Mouse (Mus musculus) MEL (cell line): ENCODE data around the gene Fbxw4. TPM values are rescaled to one million over a fixed set of nuclear protein-coding genes. Genes with fewer than 3 reads are reported as not detected.
"Not testable (repeated sequence)": the region's sequence is repeated elsewhere in the genome, so short reads cannot be mapped to it uniquely, and the experiment has no call there.

Experiments used
- DNase-seq: peaks from one replicate; pipeline ENCODE4 v3.0.0; 2011; ENCODE audit warnings: low read depth, low spot score
- H3K27ac ChIP-seq: 2 replicates; pipeline ENCODE4 v1.5.1; 2012; ENCODE audit warnings: low read depth, mild to moderate bottlenecking, control low read depth, low read length, moderate library complexity; ENCODE audit not compliant: control insufficient read depth
- H3K27me3 ChIP-seq, 2 experiments: fragments of 150-350 bp in 1 of 2; sonication (generic) in 1 of 2; 2 replicates each; pipeline ENCODE4 v1.6.1; 2012; ENCODE audit warnings: low read length in 2 of 2, mild to moderate bottlenecking in 2 of 2, improper control_type of control experiment in 1 of 2, moderate library complexity in 1 of 2; ENCODE audit not compliant: insufficient read depth in 2 of 2, control insufficient read depth in 1 of 2
- H3K36me3 ChIP-seq, 2 experiments: 2 replicates each; pipeline ENCODE4 v1.6.1; 2012 to 2014; ENCODE audit warnings: low read length in 2 of 2, improper control_type of control experiment in 1 of 2, inconsistent platforms in 1 of 2, mild to moderate bottlenecking in 1 of 2; ENCODE audit not compliant: insufficient read depth in 2 of 2, control insufficient read depth in 1 of 2
- H3K4me1 ChIP-seq, 2 experiments: fragments of 150-350 bp in 1 of 2; sonication (generic) in 1 of 2; 2 replicates each; pipeline ENCODE4 v1.6.1; 2012; ENCODE audit warnings: low read length in 2 of 2, improper control_type of control experiment in 1 of 2, mild to moderate bottlenecking in 1 of 2; ENCODE audit not compliant: insufficient read depth in 2 of 2, control insufficient read depth in 1 of 2
- H3K4me3 ChIP-seq, 2 experiments: fragments of 150-350 bp in 1 of 2; sonication (generic) in 1 of 2; 2 replicates each; pipeline ENCODE4 v1.5.1; 2012; ENCODE audit warnings: low read depth in 2 of 2, low read length in 2 of 2, mild to moderate bottlenecking in 2 of 2, moderate library complexity in 2 of 2, control low read depth in 1 of 2, improper control_type of control experiment in 1 of 2; ENCODE audit not compliant: control insufficient read depth in 1 of 2, insufficient read depth in 1 of 2
- H3K79me2 ChIP-seq: 2 replicates; pipeline ENCODE4 v1.6.1; 2012; ENCODE audit warnings: mild to moderate bottlenecking, low read length, moderate library complexity; ENCODE audit not compliant: control insufficient read depth, poor library complexity, insufficient read depth
- H3K9ac ChIP-seq: 2 replicates; pipeline ENCODE4 v1.6.1; 2012; ENCODE audit warnings: low read depth, mild to moderate bottlenecking, control low read depth, low read length, moderate library complexity; ENCODE audit not compliant: control insufficient read depth, poor library complexity, severe bottlenecking
- H3K9me3 ChIP-seq: fragments of 150-350 bp; sonication (generic); replicated peaks from 2 replicates; pipeline ENCODE4 v1.6.1; 2012; ENCODE audit warnings: mild to moderate bottlenecking, low read length, improper control_type of control experiment, moderate library complexity; ENCODE audit not compliant: insufficient read depth
- BHLHE40 ChIP-seq: IDR thresholded peaks from 2 replicates; pipeline ENCODE4 v1.6.1; 2012; ENCODE audit warnings: low read depth, mild to moderate bottlenecking, inconsistent platforms, low read length, improper control_type of control experiment, borderline replicate concordance
- ELF1 ChIP-seq: IDR thresholded peaks from 2 replicates; pipeline ENCODE4 v1.6.1; 2014; ENCODE audit warnings: low read depth, mild to moderate bottlenecking, inconsistent platforms, low read length, improper control_type of control experiment, moderate library complexity
- MAFK ChIP-seq: IDR thresholded peaks from 2 replicates; pipeline ENCODE4 v1.6.1; 2011; ENCODE audit warnings: low read depth, mild to moderate bottlenecking, low read length, improper control_type of control experiment, borderline replicate concordance
- MAX ChIP-seq: IDR thresholded peaks from 2 replicates; pipeline ENCODE4 v1.6.1; 2011; ENCODE audit warnings: low read length, improper control_type of control experiment
- MEF2A ChIP-seq: IDR thresholded peaks from 2 replicates; pipeline ENCODE4 v1.6.1; 2014; ENCODE audit warnings: low read depth, mild to moderate bottlenecking, inconsistent platforms, low read length, improper control_type of control experiment; ENCODE audit not compliant: poor library complexity, insufficient replicate concordance, severe bottlenecking; ENCODE audit errors: extremely low read depth
- POLR2A ChIP-seq, 2 experiments: IDR thresholded peaks; 2 replicates each; pipeline ENCODE4 v1.6.1; 2011 to 2012; ENCODE audit warnings: low read length in 2 of 2, mild to moderate bottlenecking in 2 of 2, control low read depth in 1 of 2, improper control_type of control experiment in 1 of 2, low read depth in 1 of 2, moderate library complexity in 1 of 2; ENCODE audit not compliant: control insufficient read depth in 1 of 2, insufficient read depth in 1 of 2, poor library complexity in 1 of 2
- RAD21 ChIP-seq: IDR thresholded peaks from 2 replicates; pipeline ENCODE4 v1.6.1; 2011; ENCODE audit warnings: mild to moderate bottlenecking, low read depth, low read length, improper control_type of control experiment
- TAL1 ChIP-seq: IDR thresholded peaks from 2 replicates; pipeline ENCODE4 v1.6.1; 2012; ENCODE audit warnings: mild to moderate bottlenecking, inconsistent platforms, low read length, moderate library complexity, mixed read lengths
- TBP ChIP-seq: IDR thresholded peaks from 2 replicates; pipeline ENCODE4 v1.8.0; 2011; ENCODE audit warnings: low read depth, low read length, improper control_type of control experiment
- ZNF384 ChIP-seq: IDR thresholded peaks from 2 replicates; pipeline ENCODE4 v1.6.1; 2012; ENCODE audit warnings: low read depth, mild to moderate bottlenecking, inconsistent platforms, low read length, improper control_type of control experiment
- polyA plus RNA-seq, 2 experiments: library from polyadenylated mRNA; stranded (reverse) in 1 of 2; unstranded in 1 of 2; fragments of >175 nt in 1 of 2; fragments of >200 nt in 1 of 2; gene quantifications; 2 replicates each; pipeline versions ENCODE4 v1.2.1 to v1.2.4; 2012; ENCODE audit warnings: low replicate concordance in 2 of 2, low read depth in 1 of 2; ENCODE audit not compliant: insufficient read length in 2 of 2, insufficient read depth in 1 of 2, missing spikeins in 1 of 2
- total RNA-seq: library from RNA; depleted of rRNA; stranded (reverse); fragments of 300-350 nt; gene quantifications from 2 replicates; pipeline ENCODE4 v1.2.3, GENCODE M21; 2012

The Fbxw4 gene
- total and polyA plus RNA-seq, 3 experiments: 12.4 to 45.3 TPM; not detected in 1

- TF ChIP-seq RAD21 (no peak), TBP (0 out of 2 replicates have a peak, but pooled peaks have one; percentile 52), ELF1 (0 out of 2 replicates have a peak, but pooled peaks have one; percentile 33)
- TF ChIP-seq, all 39 proteins: peak for 16
These were observed 7.7 kb downstream of the Fbxw4 start (continued) for GRCm38 (mm10) chr19:45652286-45652988.

GRCm38 (mm10) chr19:45651524-45651923 is 8.6 kb downstream of the Fbxw4 start:
- Histone ChIP-seq H3K9me3 (no peaks in the 10 kb centered on the region), H3K27me3 (no peaks in the 10 kb centered on the region), H3K4me1 (peaks cover 5 to 19% of the 10 kb centered on the region in 2 experiments; a peak in 3 of 4 replicates), H3K36me3 (peaks cover 0 to 11% of the 10 kb centered on the region in 2 experiments; a peak in 2 of 4 replicates), H3K79me2 (no peaks in the 10 kb centered on the region; the same call in 1 of the 2 replicates), H3K27ac (no peak overlapping the region), H3K9ac (no peak overlapping the region), H3K4me3 (no peak overlapping the region)
- TF ChIP-seq TAL1 (no peak), MAFK (peak; percentile 81)
- peak; percentile 32 for DNase-seq

DNA sequence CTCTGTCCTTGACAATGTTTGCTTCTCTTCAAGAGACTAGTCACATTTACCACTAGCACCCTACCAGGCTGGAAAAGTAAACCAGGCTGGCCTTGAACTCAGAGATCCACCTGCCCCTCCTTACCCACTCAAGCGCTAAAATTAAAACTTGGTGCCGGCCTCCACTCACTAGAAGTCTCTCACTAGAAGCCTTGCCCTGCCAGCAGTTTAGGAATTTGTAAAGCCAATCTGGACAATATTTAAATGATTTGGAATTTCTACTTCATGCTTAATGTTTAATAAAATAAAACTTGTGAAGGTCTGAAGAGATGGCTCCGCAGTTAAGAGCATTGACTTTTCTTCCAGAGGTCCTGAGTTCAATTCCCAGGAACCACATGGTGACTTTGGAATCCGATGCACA is 10.3 kb downstream of the Fbxw4 start:
- Histone ChIP-seq H3K9me3 (no peaks in the 10 kb centered on the region), H3K4me3 (no peak overlapping the region), H3K4me1 (peaks cover 5 to 19% of the 10 kb centered on the region in 2 experiments; a peak in 3 of 4 replicates), H3K9ac (no peak overlapping the region), H3K79me2 (no peaks in the 10 kb centered on the region), H3K27ac (no peak overlapping the region)
- DNase-seq: peak; percentile 84
- TF ChIP-seq BHLHE40 (no peak), MEF2A (no peak), ZNF384 (no peak), MAX (no peak), POLR2A (IDR thresholded peaks at IDR 0.05; ENCODE audit: control insufficient read depth in 1 of 2, insufficient read depth in 1 of 2, low read depth in 1 of 2, low read length in 2 of 2, poor library complexity in 1 of 2) (no peak)
- TF ChIP-seq, all 39 proteins: peak for 0
- Histone ChIP-seq H3K36me3 (peaks cover 0 to 11% of the 10 kb centered on the region in 2 experiments; a peak in 2 of 4 replicates), H3K27me3 (no peaks in the 10 kb centered on the region)

DNA sequence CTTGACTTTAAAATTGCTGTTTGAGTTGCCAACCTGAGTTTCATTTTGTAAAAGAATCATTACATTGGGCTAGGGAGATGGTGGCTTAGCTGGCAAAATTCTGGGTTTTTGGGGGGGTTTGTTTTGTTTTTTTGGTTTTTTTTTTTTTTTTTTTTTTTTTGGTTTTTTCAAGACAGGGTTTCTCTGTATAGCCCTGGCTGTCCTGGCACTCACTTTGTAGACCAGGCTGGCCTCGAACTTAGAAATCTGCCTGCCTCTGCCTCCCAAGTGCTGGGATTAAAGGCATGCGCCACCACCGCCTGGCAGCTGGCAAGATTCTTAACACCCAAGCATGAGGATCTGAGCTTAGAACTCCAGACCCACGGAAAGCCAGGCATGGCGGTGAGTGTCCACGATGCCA is 11.6 kb downstream of the Fbxw4 start:
- H3K36me3 ChIP-seq: peaks cover 0 to 11% of the 10 kb centered on the region in 2 experiments; a peak in 2 of 4 replicates
- H3K27me3 ChIP-seq, H3K9me3 ChIP-seq, H3K27ac ChIP-seq, H3K79me2 ChIP-seq, H3K9ac ChIP-seq, H3K4me3 ChIP-seq, DNase-seq: not testable (repeated sequence)
- peaks cover 5 to 19% of the 10 kb centered on the region in 2 experiments; a peak in 3 of 4 replicates for H3K4me1 ChIP-seq
